Mouse (Mus musculus): ENCODE measurements around the gene Tnmd. TPM values are rescaled to one million over a fixed set of nuclear protein-coding genes. Genes with fewer than 3 reads are reported as not detected.

Gene Tnmd
- polyA plus RNA-seq, 1 experiment from 2014 or later, result 9.1 TPM

Other genes with a start within 250 kb of the Tnmd start
- gene Pcdh19, start 162.0 kb upstream of the Tnmd start, polyA plus RNA-seq (2016; fragmentation: Nextera tagmentation; extraction: Ambion mirVana), result 8.4 and 9.2 TPM in 2 replicates
- gene Tspan6, start 47.4 kb downstream of the Tnmd start, polyA plus RNA-seq (2016; fragmentation: Nextera tagmentation; extraction: Ambion mirVana), result 186 and 190 TPM in 2 replicates
- gene Srpx2, start 57.4 kb downstream of the Tnmd start, polyA plus RNA-seq (2016; fragmentation: Nextera tagmentation; extraction: Ambion mirVana), result 1.8 and 2.0 TPM in 2 replicates
- 3.3 and 3.9 TPM in 2 replicates for gene Sytl4, start 130.8 kb downstream of the Tnmd start, polyA plus RNA-seq (2016; fragmentation: Nextera tagmentation; extraction: Ambion mirVana)
- gene Cstf2, start 208.2 kb downstream of the Tnmd start, polyA plus RNA-seq (2016; fragmentation: Nextera tagmentation; extraction: Ambion mirVana), result 47.8 and 51.1 TPM in 2 replicates

Data from embryonic facial prominence, embryonic 12.5 days (tissue).